Mouse (Mus musculus): ENCODE results near the gene Ddx31.

Ddx31 gene

DNA sequence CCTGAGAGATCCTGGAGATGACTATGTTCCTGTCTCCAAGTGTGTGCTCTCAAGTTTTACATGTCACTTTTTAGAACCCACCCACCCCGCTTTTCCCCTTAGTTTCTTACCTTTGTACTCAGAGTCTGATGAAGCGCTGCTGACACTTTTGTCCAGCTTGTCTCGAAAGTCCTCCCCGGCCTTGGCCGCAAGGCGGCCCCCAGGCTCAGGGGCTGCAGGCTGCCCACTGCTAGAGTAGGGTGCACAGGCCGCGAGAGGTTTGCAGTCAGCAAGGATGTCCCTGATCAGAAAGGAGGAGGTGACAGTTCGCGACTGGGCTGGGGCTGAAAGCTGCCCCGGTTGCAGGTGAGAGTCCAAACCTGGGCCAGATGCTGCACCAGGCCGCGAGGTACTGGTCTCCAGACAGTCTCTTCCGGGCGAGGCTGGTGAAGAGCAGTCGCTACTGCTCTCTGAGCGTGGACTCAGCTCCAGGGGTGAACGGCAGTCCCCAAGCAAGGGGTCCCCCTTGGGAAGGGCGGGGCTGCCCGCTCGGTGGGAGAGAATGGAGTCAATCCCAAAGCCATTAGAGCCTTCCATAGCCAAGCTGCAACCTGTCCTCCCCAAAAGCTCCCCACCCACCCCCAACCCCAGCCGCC is 75.0 kb downstream of the Ddx31 start:
- no peak for TF ChIP-seq GATA4 (IDR thresholded peaks at IDR 0.05; ENCODE audit: insufficient replicate concordance, low read length)

GRCm38 (mm10) chr2:28915768-28916512 is 75.7 kb downstream of the Ddx31 start:
- TF ChIP-seq GATA4 (IDR thresholded peaks at IDR 0.05; ENCODE audit: insufficient replicate concordance, low read length), result no peak; the same call in 1 of the 2 replicates

- no peak for TF ChIP-seq GATA4 (IDR thresholded peaks at IDR 0.05; ENCODE audit: insufficient replicate concordance, low read length)
These were observed 76.3 kb downstream of the Ddx31 start, which contains the start of gene Barhl1 for GRCm38 (mm10) chr2:28916513-28916865. TSS of gene Barhl1 (minus strand) at chr2:28916668.

- TF ChIP-seq GATA4 (IDR thresholded peaks at IDR 0.05; ENCODE audit: insufficient replicate concordance, low read length), result no peak
These were observed 76.9 kb downstream of the Ddx31 start for GRCm38 (mm10) chr2:28917156-28917517.

GRCm38 (mm10) chr2:28917518-28918361 is 77.5 kb downstream of the Ddx31 start:
- no peak for TF ChIP-seq GATA4 (IDR thresholded peaks at IDR 0.05; ENCODE audit: insufficient replicate concordance, low read length)

GRCm38 (mm10) chr2:28919001-28919400 is 78.8 kb downstream of the Ddx31 start:
- no peak for TF ChIP-seq GATA4 (IDR thresholded peaks at IDR 0.05; ENCODE audit: insufficient replicate concordance, low read length)

- no peak for TF ChIP-seq GATA4 (IDR thresholded peaks at IDR 0.05; ENCODE audit: insufficient replicate concordance, low read length)
These were observed 83.7 kb downstream of the Ddx31 start for GRCm38 (mm10) chr2:28923912-28924311.

- no peak for TF ChIP-seq GATA4 (IDR thresholded peaks at IDR 0.05; ENCODE audit: insufficient replicate concordance, low read length)
These were observed 90.4 kb downstream of the Ddx31 start for GRCm38 (mm10) chr2:28930571-28930970.

DNA sequence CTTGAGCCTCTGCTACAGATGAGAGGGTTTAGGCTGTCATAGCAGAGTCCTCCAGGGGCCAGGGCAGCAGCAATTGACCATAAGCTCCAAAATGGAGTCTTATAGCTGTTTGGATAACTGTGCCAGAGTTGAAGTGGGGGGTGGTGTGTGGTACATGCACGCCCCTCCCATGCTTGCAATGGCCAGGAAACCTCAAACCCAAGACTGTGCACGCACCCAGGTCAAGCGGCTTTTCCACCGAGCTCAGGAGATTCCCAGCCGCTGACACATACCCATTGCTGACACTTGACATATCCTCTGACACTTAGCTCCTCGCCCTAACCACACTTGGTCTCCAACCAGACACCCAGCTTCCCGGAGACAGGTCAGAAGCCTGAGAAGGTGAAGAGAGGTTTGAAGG is 98.8 kb downstream of the Ddx31 start:
- TF ChIP-seq GATA4 (IDR thresholded peaks at IDR 0.05; ENCODE audit: insufficient replicate concordance, low read length), result no peak

DNA sequence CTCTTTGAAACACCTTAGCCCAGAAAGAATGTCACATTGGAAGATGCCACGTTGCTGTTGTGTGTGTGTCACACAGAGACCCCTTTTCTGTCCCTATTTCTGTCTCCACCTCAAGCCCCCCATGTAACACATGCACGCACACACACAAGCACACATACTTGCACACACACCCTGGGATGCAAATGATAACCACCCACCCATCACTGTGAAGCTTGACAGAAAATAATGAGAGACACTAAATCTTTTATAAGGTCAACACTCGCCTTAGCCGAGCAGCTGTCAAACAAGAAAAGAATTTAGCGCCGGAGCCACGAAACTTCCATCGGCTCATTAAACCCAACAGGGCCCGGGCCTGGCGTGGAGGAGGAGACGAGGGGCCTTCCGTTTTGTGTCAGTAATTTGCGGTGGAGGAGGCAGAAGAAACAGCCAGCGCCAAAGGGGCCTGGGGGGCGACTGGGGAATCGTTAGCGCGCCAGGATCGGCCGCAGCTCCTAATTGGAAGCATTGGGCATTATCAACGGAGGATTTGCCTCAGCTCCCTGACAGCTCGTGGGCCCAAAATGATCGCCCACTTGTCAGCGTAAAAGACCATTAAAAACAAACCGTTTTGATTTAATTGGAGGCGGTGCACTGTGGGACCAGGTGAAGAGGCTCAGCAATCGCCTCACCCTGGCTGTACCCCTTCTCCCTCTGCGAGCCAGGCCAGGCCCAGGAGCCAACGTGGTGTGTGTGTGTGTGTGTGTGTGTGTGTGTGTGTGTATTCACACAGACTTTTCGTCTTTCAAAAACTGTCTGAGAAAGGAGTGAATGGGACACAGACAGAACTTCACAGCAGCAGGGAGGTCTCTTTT is 103.7 kb downstream of the Ddx31 start:
- TF ChIP-seq GATA4 (IDR thresholded peaks at IDR 0.05; ENCODE audit: insufficient replicate concordance, low read length), result no peak

- TF ChIP-seq GATA4 (IDR thresholded peaks at IDR 0.05; ENCODE audit: insufficient replicate concordance, low read length), result no peak
These were observed 105.2 kb downstream of the Ddx31 start for GRCm38 (mm10) chr2:28945388-28945787.

DNA sequence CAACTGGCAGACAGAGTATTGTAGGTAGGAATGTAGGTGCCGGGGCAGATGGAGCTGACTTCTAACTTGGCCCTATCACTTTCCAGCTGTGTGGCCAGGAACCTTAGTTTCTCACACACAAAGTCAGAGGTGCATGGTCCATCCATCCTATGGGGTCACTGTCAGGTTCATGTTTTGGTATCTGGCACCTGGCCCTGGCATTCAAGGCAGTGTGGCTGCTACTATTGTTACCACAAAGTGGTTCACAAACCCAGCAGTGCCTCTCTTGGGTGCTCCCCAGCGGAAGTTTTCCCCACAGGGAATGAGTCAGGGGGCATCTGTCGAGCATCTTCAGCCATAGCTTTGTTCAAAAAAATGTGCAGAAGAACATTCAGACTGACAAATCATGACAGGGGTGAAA is 106.1 kb downstream of the Ddx31 start:
- no peak for TF ChIP-seq GATA4 (IDR thresholded peaks at IDR 0.05; ENCODE audit: insufficient replicate concordance, low read length)

DNA sequence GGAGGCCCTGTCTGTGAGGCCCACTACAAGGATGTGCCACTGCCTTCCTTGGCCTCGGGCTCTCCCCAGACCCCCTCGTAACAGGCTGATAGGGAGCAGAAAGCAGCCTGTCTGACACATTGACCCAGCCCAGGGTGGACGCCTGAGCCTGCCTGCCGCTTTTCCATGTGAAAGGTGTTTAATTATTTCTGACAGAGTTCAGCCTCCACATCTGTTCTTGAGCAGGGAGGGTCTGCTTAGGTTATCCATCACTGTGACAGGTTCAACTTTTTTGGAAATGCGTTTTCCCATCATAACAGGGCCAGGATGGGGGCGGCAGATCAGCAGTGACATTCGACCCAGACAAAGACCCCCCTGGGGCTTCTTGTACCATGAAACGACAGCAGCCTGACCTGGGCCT is 112.8 kb downstream of the Ddx31 start:
- no peak for TF ChIP-seq GATA4 (IDR thresholded peaks at IDR 0.05; ENCODE audit: insufficient replicate concordance, low read length)

GRCm38 (mm10) chr2:28954595-28954994 is 114.4 kb downstream of the Ddx31 start:
- no peak for TF ChIP-seq GATA4 (IDR thresholded peaks at IDR 0.05; ENCODE audit: insufficient replicate concordance, low read length)
